Mouse (Mus musculus) cerebellum, postnatal 4 days (tissue): Measurements from ENCODE around the gene Rcbtb2.

Source experiments
- DNase-seq, 2 experiments: peaks; one replicate each; pipeline ENCODE4 v3.0.0; 2022; ENCODE audit warnings: low spot score in 2 of 2, mixed read lengths in 1 of 2

Rcbtb2 gene

DNA sequence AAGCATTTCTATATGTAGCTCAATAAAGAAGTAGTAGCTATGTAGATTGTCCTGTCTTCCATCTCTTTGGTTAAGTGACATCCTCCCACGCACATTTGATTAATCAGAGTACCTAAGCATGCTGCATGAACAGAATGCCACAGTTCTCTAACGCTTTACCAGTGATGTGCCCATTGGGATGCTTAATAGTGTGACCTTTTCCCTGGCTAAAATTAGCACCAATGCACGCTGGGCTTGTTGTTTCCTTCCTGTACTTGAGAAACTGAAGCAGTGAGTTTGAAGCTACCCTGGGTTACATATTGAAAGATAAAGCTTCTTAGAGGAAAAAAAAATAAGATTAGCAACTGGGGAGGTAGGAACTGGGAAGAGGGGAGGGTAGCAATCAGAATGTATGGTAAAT is 81.2 kb downstream of the Rcbtb2 start:
- DNase-seq, result no peak

DNA sequence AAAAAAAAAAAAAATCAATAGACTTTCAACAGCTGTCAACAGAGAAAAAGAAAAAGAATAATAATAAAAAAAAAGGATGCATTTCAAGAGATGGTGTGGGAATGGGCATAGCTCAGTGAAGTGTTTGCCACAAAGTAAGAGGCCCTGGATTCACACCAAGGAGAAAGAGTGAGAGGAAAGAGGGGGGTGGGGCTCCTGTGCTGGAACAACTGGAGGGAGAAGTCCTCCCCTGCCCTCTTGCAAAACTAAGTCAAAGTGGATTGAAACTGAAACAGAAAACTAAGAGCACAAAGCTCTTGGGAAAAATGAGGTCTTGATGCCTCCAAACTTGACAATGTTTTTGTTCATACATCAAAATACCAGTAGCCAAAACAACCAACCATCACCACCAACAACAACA is 86.4 kb downstream of the Rcbtb2 start:
- no peak for DNase-seq

DNA sequence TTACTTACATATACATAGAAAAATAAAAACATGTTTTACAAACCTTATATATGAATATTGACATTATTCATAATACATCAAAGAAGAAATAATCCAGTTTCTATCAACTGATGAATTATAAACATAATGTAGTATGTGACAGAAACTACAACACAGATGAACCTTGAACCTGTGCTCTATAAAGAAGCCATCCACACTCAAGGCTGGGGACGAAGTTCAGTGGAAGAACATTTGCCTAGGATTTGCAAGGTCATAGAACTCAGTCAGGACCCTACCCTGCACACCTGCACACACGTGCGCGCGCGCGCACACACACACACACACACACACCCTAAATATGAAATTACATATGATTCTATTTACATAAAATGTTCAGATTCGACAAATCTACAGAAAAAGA is 87.4 kb downstream of the Rcbtb2 start:
- no peak for DNase-seq

DNA sequence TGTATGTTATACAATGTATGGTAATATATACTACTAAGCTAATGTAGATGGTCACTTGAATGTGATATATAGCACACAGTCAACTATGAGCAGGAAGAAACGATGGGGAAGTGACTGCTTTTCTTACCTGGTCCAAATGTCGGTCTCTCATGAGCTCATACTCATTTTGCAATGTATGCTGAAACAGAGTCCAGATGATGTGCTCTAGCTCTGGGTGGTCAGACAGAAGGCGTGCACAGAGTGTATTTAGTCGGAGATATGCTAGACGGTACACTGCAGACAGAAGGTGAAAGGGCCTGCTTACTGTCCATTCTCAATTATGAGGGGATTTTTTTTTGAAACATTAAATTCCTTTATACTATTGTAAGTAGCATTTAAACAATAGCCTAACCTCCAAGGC is 88.6 kb downstream of the Rcbtb2 start:
- DNase-seq, result no peak

DNA sequence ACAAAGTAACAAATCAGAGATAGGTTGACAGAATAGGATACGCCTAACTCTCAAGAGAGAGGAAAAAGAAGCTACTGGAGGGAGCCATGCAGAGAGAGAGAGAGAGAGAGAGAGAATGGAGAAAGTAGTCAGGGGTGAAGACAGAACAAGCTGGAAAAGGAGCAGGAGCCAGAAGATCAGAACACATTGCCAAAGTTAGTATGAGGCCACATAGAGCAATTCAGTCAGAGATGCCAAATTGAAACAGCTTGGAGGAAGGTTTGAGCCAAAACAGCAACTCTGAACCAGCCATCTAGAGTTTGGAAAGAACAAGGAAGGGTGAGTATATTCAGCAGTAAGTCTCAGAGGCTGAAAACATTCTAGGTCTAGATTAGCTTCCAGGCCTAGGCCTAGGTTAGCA is 94.2 kb downstream of the Rcbtb2 start:
- DNase-seq, result no peak

DNA sequence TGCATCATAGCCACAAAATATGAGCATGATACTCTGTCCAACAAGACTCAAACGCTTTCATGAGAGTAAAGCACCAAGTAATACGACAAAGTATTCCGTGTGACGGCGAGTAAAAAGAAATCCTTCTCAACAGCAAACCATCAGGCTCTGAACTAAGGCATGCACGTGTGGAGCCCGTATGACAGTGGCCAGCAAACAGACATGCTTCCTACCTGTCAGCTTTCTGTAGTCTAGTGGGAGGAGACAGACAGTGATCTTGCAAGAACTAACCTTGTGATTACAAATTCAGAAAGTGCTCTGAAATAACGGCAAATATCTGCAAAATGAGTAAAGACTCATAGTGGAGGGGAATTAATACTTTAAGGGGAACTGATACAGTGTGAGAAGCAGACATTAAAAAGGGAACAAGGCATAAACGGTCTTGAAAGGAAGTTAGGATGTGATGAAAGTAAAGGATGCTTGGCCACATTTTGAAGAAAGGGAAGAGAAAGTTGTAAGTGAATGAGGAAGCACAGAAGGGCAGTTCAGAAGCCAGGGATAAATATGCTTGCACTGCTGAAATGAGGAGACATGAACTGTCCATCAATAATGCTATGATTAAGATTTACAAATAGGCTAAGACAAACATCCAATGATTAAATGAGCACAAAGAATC is 99.6 kb downstream of the Rcbtb2 start:
- DNase-seq, result no peak

DNA sequence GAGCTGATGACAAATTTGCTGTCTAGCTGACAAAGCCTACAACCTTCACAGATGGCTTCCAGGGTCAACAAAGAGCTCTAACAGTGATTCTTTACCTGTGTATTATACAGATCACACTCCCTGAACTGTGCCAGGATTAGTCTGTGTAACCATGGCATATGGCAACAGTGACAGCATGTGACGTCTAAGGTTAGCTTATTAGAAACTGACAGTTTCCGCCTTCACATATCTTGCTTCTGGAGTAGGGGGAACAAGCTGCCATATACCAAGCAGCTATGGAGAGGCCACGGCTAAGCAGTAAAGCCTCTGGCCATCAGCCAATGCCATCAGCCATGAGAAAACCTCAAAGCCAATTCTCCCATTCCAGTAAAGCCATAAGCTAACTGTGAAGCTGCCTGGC is 103.5 kb downstream of the Rcbtb2 start:
- peak in 1 of 2 experiments; percentile 38 for DNase-seq

DNA sequence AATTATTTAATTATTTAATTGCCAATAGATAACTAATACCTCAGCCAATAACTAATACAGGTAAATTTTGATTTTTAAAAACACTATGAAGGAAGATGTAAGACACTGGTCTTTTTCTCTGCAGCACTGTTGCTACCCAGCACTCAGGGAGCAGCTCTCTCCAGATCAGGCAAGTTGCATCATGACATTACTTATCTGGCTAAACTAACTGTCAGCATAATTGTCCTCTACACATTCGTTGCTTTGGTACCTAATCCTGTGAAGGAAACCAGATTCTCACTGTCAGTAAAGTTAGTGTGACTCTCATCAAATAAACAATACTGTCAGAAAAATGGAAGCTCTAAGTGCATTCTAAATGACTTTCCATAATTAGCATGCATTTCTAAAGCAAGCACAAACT is 104.0 kb downstream of the Rcbtb2 start:
- no peak for DNase-seq

DNA sequence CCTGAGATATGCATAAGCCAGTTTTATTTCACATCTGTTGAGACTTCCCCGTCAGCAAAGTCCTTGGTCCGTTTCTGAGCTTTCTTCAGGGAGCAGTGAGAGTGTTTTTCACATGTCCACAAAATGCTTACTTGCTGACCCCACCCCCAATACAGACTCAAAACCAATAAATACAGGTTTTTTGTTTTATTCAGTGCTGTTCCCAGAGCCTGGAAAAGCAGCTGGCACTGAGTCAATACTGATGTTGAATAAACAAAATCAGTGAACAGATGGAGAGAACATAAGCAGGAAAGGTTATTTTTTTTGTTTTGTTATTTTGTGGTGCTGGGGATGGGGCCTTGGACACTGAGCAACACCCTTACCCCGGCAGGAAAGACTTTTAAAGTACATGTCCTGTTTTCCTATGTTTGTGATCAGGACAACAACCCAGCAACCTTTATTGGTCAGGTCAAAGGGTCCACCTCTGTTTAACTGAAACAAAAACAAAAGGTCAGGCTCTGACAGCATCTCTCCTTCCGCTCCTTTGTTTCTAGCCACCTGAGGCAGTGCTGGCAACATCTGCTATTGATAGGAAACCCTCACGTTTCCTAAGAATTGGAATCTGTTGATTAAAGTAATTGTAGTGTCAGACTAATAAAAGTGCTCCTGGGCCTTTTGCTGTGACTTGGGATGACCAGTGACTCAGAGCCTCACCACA is 108.6 kb downstream of the Rcbtb2 start:
- DNase-seq, result no peak

DNA sequence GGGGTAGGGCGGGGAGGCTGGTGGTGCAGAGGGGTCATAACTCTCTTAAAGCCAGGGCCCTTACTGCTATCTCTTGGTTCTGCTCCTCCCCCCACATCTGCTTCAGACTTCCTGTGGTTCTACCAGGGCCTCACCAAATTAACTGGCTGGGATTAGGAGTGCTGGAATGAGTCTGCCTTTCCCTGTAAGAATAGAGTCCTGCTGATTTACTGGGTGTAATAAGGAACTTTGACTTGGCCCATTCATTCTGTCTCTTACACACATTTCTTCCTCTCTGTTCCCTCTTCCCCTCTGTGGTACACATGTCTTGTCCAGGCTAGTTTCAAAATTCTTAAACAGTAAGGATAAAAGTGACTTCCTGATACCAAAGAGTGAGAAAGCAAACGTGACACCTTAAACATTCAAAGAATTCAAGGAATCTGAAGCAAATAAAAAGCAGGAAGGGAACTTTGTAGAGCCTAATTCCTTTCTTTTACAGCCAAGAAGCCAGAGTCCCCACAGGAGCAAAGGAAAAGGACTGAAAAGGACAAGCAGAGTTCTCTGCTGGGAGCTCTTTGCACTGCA is 111.7 kb downstream of the Rcbtb2 start:
- DNase-seq, result no peak

DNA sequence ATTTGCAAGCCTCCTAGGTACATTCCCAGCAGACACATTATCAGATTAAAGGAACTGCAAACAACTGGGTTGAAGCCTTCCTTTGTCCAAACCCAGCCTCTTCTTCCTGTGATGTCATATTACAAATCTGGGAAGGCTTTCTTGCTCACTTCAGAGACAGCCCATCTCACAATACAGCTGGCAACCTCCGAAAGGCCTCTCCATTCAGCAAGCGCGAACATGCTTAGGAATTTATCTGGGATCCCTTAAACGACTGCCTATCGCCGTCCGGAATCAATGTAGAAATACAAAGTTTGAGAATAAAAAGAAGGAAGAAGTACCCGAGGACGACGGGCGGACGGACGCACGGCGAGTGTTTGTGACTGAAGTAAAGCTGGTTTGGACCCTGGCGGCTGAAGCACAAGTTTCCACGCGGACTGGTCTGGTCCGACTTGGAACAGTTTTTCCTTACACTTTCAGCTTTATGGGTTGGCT is 115.0 kb downstream of the Rcbtb2 start, which contains the start of gene Lpar6:
Lpar6 (plus strand) TSS at position 48 of the 474 bp plus-strand sequence.
- DNase-seq, result peak in 1 of 2 experiments; percentile 21

DNA sequence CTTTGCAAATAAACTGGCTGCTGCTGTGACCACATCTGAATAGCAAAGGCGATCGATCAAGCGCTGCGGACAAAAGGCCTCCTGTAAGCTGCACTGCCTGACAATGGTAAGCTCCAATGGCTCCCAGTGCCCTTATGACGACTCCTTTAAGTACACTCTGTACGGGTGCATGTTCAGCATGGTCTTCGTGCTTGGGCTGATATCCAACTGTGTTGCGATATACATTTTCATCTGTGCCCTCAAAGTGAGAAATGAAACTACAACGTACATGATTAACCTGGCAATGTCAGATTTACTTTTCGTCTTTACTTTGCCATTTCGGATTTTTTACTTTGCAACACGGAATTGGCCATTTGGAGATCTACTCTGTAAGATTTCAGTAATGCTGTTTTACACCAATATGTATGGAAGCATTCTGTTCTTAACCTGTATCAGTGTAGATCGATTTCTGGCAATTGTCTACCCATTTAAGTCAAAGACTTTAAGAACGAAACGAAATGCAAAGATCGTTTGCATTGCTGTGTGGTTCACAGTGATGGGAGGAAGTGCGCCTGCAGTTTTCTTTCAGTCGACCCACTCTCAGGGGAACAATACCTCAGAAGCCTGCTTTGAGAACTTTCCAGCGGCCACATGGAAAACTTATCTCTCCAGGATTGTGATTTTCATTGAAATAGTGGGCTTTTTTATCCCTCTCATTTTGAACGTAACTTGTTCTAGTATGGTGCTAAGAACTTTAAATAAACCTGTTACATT is 115.8 kb downstream of the Rcbtb2 start:
- peak in 1 of 2 experiments; percentile 13 for DNase-seq

DNA sequence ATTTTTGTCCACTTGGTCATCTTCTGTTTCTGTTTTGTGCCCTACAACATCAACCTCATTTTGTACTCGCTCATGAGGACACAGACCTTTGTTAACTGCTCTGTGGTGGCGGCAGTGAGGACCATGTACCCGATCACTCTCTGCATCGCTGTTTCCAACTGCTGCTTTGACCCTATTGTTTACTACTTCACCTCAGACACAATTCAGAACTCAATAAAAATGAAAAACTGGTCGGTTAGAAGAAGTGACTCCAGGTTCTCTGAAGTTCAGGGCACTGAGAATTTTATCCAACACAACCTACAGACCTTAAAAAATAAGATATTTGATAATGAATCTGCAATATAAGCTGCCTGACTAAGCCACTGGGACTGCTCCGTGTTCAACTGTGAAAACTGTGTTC is 116.5 kb downstream of the Rcbtb2 start:
- DNase-seq, result peak in 1 of 2 experiments; percentile 5

DNA sequence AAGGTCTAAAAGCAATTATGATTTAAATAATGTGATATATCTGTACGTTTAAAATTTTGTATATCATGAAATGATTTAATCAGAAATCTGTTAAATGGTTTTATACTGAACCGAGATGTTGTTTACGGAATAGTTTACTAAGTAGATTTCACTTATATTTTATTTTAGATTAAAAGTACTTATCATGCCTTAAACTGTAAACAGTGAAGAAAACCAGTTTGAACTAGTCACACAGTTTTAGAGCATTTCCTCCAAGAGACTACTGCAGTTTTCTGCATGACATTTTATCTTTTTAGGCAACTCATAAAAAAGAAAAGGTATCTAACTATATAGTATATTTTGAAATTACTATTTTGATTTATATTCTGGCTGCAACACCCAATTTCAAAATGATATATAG is 117.0 kb downstream of the Rcbtb2 start:
- no peak for DNase-seq

DNA sequence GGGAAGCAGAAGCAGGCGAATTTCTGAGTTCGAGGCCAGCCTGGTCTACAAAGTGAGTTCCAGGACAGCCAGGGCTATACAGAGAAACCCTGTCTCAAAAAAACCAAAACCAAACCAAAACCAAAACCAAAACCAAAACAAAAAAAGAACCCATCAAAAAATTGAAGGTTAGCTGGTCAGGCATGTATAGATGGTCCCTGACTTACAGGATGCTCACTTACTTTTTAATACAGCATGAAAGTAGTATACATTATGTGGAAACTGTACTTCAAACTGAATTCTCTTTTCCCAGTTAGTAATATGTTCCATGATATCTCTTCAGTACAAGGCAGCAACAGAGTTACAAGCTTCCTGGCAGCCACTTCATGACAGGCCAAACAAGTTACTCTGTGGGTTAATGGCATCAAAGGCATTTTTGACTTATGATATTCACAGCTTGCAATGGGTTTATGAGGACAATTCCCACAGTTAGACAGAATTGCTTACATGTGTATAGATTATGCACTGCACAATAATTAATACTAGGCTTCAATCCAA is 121.3 kb downstream of the Rcbtb2 start:
- no peak for DNase-seq

DNA sequence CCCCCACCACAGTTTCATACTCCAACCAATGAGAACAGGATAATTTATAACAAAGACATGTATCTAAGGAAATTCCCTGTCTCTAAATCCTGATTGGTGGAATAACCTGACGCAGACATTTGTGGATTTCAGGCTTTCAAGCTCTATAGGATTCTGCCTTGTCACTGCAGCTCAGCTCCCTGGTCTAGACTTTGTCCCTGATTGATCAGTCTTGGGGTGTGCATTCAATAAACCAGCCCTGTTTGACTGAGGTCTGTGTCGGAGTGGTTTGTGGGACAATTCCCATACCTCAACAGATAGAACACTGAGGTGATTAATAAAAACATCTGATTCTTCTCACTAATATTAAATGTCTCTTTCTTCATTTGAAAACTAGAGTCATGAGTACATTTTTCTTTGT is 127.2 kb downstream of the Rcbtb2 start:
- no peak for DNase-seq

DNA sequence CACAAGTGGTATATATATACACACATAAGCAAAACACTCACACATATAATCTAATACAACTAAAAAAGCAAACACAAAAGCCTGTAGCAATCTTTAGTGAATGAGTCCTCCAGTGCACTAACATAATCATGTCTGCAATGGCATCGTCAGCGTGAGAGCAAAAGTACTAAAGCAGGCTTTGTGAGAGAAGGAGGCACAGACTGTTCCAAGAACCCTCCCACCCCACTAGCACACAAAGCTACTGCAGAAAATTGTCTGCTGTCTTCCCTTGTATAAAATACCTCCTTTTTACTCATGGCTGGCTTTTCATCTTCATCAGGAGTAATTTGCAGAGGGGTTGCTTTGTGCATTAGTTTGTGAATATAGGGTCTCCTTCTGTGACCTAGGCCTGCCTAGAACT is 129.4 kb downstream of the Rcbtb2 start:
- DNase-seq, result no peak

DNA sequence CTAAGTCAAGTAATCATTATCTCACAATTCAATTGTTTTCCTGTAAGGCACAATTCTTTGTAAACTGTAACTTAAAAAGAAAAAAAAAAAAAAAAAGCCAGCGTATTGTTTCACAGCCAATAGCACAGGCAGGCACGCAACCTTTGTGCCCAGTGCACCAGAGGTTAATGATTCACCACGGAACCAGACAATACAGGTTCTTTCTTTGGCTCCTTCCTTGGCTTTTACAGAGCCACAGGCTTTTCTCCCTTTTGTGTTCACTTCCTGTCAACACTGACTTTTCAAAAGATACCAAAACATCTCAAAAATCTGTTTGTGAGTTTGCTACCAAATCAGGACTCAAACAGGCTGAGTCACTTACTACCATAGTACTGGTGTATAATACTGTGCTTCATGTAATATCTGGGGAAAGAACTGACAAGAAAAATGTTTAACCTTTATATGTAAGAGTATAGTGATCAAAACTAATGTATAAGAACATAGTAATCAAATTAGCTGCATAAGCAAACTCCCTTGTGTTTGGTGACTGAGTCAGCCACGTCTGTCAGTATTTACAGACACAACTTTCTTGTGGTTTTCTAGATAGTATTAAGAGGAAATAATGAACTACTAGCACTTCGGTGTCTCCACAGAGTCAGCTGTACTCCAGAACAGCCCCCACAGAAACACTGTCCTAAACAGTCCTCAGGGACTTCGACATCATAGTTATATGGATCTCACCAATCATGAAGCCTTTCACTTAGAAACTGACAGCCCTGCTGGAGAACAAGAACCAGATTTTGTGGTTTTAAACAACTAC is 130.8 kb downstream of the Rcbtb2 start:
- no peak for DNase-seq

DNA sequence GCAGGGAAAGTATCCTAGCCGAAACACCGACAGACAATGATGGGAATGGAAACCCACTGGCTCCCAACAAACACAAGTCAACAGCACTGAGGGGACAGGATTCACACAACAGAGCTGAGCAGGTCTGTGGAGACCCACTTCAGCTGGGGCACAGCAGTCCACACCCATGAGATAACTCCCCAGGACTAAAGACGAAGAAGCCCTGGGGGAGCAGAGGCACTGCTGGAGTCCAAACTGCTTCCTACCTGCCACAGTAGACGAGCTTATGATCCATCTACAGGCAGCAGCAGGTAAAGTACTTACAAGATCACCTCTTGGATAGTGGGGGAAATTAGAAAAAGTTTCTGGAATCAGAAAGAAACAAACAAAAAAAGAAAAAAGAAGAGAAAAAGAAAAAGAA is 131.6 kb downstream of the Rcbtb2 start:
- DNase-seq, result no peak

DNA sequence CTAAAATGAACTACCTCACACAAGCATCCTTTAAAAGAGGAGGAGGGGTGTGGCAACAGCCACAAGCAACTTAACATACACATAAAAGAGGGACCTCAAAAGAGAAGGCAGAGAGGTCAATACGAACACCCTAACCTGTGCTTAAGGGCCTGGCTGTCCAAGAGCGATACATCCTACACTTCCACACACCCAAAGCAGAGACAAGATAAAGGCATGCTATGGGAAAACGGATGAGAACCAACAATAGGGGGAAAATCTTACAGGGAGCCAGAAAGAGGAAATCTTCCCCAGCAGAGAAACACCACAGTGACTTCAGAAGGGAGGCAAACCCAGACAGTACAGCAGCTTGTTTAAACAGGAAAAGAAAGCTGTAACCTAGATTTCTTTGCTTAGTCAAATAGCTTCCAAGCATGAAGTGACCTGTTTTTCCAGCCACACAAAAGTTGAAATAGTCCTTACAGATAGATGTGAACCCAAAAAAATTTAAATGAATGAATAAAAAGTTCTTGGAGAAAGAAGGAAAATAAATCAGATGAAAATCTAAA is 132.7 kb downstream of the Rcbtb2 start:
- DNase-seq, result no peak

DNA sequence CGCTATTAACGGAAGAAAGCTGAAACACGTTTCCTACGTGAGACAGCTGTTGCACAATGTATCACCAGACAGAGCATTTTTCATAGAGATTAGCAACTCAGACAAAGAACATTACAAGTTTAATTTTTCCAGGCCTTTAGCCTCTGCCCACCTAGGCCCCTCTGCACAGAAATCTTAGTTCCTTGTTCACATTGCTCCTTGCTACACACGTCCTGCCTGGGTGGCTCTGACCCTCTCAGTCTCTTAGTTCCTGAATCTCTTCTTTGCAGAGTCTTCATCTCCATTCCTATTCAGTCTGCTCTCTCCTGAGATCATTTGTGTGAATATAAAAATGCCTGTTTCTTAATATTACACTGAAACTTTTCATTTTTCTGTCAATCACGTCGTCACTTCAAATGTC is 134.5 kb downstream of the Rcbtb2 start:
- no peak for DNase-seq
